Mouse (Mus musculus) layer of hippocampus, adult 2 months (tissue): ENCODE measurements at regions not wholly inside any gene's neighbourhood (a gene's known extent, or its start where the extent isn't known, plus 50 kb on each side); places are given as distances from the start of the nearest gene placed in this dataset.

Source experiments
- DNase-seq, 2 experiments: peaks; one replicate each; pipeline ENCODE4 v3.0.0; 2022; ENCODE audit warnings: low spot score in 2 of 2
- H3K27ac ChIP-seq: fragments of 200-600 bp; 2 replicates; pipeline ENCODE4 v1.8.1; 2022
- H3K4me3 ChIP-seq: fragments of 200-600 bp; 2 replicates; pipeline ENCODE4 v1.8.1; 2022; ENCODE audit warnings: mild to moderate bottlenecking
- CTCF ChIP-seq: fragments of 200-600 bp; conservative IDR thresholded peaks from 2 replicates; pipeline ENCODE4 v1.8.1; 2022; ENCODE audit warnings: antibody characterized with exemption, mild to moderate bottlenecking, moderate library complexity

DNA sequence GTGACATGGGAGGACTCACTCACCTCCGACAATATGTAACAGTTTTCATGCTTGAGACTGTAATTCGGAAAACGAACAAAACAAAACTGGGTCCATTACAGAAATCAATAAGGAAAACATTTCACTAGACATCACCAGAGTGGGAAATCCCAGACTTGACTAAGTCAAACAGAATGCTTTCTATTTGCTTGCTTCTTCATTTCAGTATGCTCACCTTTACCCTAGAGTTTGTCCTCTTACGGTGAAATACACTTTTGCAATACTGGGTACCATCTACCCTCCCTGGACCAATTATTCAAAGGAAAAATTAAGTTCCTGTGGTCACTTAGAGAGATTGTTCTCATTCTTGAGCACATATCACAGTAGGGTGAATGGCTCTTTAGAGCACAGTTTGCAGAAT is 613.4 kb upstream of the 4930412O13Rik start:
- no peak for TF ChIP-seq CTCF
- DNase-seq: no peak
- Histone ChIP-seq H3K4me3 (no peak overlapping the region), H3K27ac (no peak overlapping the region)

GRCm38 (mm10) chr2:9283441-9283840 is 597.6 kb upstream of the 4930412O13Rik start:
- no peak for TF ChIP-seq CTCF
- Histone ChIP-seq H3K4me3 (no peak overlapping the region), H3K27ac (no peak overlapping the region)
- no peak for DNase-seq

DNA sequence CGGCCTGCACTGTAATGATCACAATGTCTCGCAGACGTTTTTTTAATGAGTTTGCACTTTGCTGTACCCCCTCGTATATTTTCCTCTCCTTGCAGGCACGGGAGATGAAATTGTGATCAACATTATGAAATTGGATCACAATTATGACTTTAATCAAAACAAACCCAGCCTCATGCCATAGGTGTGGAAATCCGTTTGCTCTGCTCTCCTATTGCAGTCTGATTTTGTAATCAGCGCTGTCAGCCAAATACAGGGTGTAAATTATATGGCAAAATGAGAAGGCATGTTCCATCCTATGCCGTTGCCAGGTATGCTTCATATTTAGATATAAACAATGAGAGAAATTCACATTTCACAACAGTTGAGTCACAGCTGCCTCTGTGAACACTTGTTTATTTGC is 595.3 kb upstream of the 4930412O13Rik start:
- DNase-seq: no peak
- Histone ChIP-seq H3K27ac (no peak overlapping the region), H3K4me3 (no peak overlapping the region)
- no peak for TF ChIP-seq CTCF

- no peak overlapping the region for H3K27ac ChIP-seq
- no peak for DNase-seq
- no peak for TF ChIP-seq CTCF
- H3K4me3 ChIP-seq: no peak overlapping the region
These were observed 594.0 kb upstream of the 4930412O13Rik start for GRCm38 (mm10) chr2:9287077-9287476.

GRCm38 (mm10) chr2:9287623-9288022 is 593.4 kb upstream of the 4930412O13Rik start:
- H3K4me3 ChIP-seq: no peak overlapping the region
- no peak overlapping the region for H3K27ac ChIP-seq
- TF ChIP-seq CTCF: no peak
- no peak for DNase-seq

DNA sequence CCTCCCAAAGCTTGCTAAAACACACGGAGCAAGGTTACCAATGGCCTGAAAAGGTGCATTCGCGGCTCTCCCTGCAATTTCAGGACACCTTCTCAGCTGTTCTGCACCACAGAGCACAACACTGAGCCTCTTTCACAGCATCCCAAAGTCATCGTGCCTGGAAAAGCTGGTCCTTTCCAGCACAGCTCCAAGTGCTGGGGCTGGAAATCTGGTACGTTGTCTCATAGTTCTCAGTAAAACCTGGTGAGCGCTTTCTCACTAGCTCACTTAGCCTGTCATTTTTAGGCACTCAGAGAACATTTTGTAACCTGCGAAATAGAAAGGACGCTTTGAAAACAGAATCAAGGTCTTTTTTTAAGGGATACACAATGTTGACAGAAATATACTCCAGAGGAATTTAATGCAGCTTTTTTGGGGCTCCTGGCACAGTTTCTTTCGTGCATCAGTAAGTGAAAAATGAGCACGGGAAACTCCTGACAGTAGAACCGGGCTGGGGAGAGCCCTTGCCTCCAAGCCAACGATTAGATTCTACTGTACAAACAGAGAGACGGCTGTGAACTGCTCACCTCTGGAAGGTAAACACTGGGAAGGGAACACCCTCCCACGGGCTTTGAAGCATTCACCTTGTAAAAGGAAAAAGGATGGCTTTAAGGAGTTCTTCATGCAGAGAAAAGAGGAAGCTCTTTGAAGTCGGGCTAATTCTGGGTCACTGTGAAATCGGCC is 549.3 kb upstream of the 4930412O13Rik start:
- DNase-seq: no peak
- no peak for TF ChIP-seq CTCF
- H3K4me3 ChIP-seq: peak overlapping the region; percentile 34
- no peak overlapping the region for H3K27ac ChIP-seq

- no peak for TF ChIP-seq CTCF
- H3K4me3 ChIP-seq: no peak overlapping the region
- H3K27ac ChIP-seq: no peak overlapping the region
- DNase-seq: no peak
These were observed 532.1 kb upstream of the 4930412O13Rik start for GRCm38 (mm10) chr2:9348982-9349381.

GRCm38 (mm10) chr2:9349994-9350393 is 531.1 kb upstream of the 4930412O13Rik start:
- H3K27ac ChIP-seq: no peak overlapping the region
- no peak for TF ChIP-seq CTCF
- no peak for DNase-seq
- no peak overlapping the region for H3K4me3 ChIP-seq

GRCm38 (mm10) chr2:9352190-9352589 is 528.9 kb upstream of the 4930412O13Rik start:
- Histone ChIP-seq H3K27ac (no peak overlapping the region), H3K4me3 (no peak overlapping the region)
- no peak for TF ChIP-seq CTCF
- DNase-seq: no peak

DNA sequence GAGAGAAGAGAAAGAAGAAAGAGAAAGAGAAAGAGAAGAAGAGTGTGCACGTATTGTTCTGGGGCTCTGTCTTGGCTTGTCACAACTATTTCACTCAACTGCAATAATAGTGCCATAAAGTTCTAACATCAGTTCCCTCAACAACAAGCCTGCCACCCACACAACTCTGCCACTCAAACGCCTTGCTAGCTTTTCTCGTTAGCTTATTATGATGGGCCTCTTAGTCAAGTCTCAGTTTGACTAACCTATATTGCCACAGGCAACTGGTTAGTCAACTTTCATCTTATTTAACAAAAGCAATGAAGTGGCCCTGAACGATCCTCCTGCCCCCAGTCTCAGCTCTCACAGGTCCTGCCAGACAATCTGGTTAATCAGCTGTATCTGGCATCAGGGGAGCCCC is 521.0 kb upstream of the 4930412O13Rik start:
- Histone ChIP-seq H3K27ac (no peak overlapping the region), H3K4me3 (no peak overlapping the region)
- no peak for TF ChIP-seq CTCF
- no peak for DNase-seq

- Histone ChIP-seq H3K27ac (no peak overlapping the region), H3K4me3 (no peak overlapping the region)
- DNase-seq: no peak
- TF ChIP-seq CTCF: no peak
These were observed 513.1 kb upstream of the 4930412O13Rik start for GRCm38 (mm10) chr2:9367801-9368584.

- TF ChIP-seq CTCF: no peak
- H3K4me3 ChIP-seq: no peak overlapping the region
- no peak overlapping the region for H3K27ac ChIP-seq
- DNase-seq: no peak
These were observed 511.5 kb upstream of the 4930412O13Rik start for GRCm38 (mm10) chr2:9369572-9369971.

DNA sequence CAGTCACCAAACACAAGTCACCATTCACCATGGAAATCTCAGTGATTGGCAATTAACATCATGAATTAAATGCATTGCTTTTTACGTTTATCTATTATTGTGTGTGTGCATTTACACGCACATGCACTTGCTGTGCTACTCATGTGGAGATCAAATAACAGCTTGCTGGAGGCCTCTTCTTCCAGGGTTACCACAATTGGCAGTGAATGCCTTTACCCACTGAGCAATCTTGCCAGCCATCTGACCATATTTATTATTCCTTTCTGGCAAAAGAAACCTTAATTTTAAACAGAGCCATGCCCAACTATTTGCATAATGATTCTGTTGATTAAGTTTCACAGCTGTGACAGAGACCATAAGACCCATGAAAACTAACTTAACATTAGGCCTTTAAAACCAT is 494.5 kb upstream of the 4930412O13Rik start:
- DNase-seq: no peak
- Histone ChIP-seq H3K4me3 (no peak overlapping the region), H3K27ac (no peak overlapping the region)
- no peak for TF ChIP-seq CTCF

DNA sequence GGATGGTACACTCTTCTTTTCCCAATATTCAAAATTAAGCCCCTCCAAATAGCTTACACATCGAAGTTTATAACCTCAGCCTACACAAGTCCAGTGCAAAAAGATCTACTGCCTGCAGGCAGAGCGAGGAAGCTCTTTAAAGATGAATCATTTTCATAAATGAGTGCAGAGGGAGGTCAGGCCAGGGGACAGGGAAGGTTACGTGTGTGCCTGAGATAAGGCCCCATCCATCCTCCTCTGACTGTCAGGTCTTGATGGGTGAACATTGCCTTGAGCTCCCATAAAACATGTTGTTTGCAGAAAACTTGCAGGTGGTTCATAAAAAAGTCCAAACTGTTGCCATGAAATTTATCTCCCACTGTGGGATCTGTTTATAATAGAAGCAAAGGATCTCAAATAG is 493.0 kb upstream of the 4930412O13Rik start:
- Histone ChIP-seq H3K4me3 (no peak overlapping the region), H3K27ac (no peak overlapping the region)
- no peak for TF ChIP-seq CTCF
- DNase-seq: no peak
